Mouse (Mus musculus) sigmoid colon, adult 10 weeks (tissue): Measurements from ENCODE around the gene Cacfd1. TPM values are rescaled to one million over a fixed set of nuclear protein-coding genes. Genes with fewer than 3 reads are reported as not detected.

Experiments used
- polyA plus RNA-seq: library from polyadenylated mRNA; stranded (reverse); fragments of 350-450 nt; fragmentation: Illumina TruSeq; extraction: RNeasy Lipid Tissue Mini Kit (QIAGEN cat#74804); gene quantifications from one replicate; pipeline ENCODE4 v1.2.3, GENCODE M21; 2014; ENCODE audit warnings: low read depth, low replicate concordance

Gene Cacfd1
- 25.0 TPM for polyA plus RNA-seq

GRCm38 (mm10) chr2:27009714-27010244 is at the start of gene Cacfd1:
Cacfd1 (plus strand) TSS chr2:27009926.

GRCm38 (mm10) chr2:26963923-26964723 is 45.6 kb upstream of the Cacfd1 start, which contains the start of gene Rexo4:
Rexo4 (minus strand) TSS chr2:26964386.

GRCm38 (mm10) chr2:26973116-26973515 is 36.6 kb upstream of the Cacfd1 start, which contains the start of gene Adamts13:
Adamts13 (plus strand) TSS chr2:26973416.

GRCm38 (mm10) chr2:27027618-27028436 is 18.1 kb downstream of the Cacfd1 start, which contains the start of gene Slc2a6:
Slc2a6 (minus strand) TSS chr2:27027998.

Other genes with a start within 250 kb of the Cacfd1 start
- gene Abo, start 144.9 kb upstream of the Cacfd1 start, polyA plus RNA-seq, result 5.7 TPM
- 11.2 TPM for gene Surf6, start 107.0 kb upstream of the Cacfd1 start, polyA plus RNA-seq
- 8.1 TPM for gene Med22, start 99.2 kb upstream of the Cacfd1 start, polyA plus RNA-seq
- 58.1 TPM for gene Rpl7a, start 99.2 kb upstream of the Cacfd1 start, polyA plus RNA-seq
- 10.4 TPM for gene Surf2, start 93.6 kb upstream of the Cacfd1 start, polyA plus RNA-seq
- 55.3 TPM for gene Surf1, start 93.4 kb upstream of the Cacfd1 start, polyA plus RNA-seq
- gene Surf4, start 76.0 kb upstream of the Cacfd1 start, polyA plus RNA-seq, result 77.8 TPM
- gene Stkld1, start 75.9 kb upstream of the Cacfd1 start, polyA plus RNA-seq, result not detected
- gene Rexo4, start 45.5 kb upstream of the Cacfd1 start, polyA plus RNA-seq, result 56.8 TPM
- 0.16 TPM for gene Adamts13, start 36.5 kb upstream of the Cacfd1 start, polyA plus RNA-seq
- not detected for gene Slc2a6, start 18.1 kb downstream of the Cacfd1 start, polyA plus RNA-seq
- gene Mymk, start 62.3 kb downstream of the Cacfd1 start, polyA plus RNA-seq, result not detected
- gene Adamtsl2, start 69.5 kb downstream of the Cacfd1 start, polyA plus RNA-seq, result not detected
- not detected for gene Fam163b, start 132.6 kb downstream of the Cacfd1 start, polyA plus RNA-seq
- not detected for gene Dbh, start 155.3 kb downstream of the Cacfd1 start, polyA plus RNA-seq
- gene Sardh, start 238.4 kb downstream of the Cacfd1 start, polyA plus RNA-seq, result 0.63 TPM